Mouse (Mus musculus) midbrain, embryonic 12.5 days (tissue): ENCODE measurements around the gene Tirap. TPM values are rescaled to one million over a fixed set of nuclear protein-coding genes. Genes with fewer than 3 reads are reported as not detected.

ENCODE experiments used
- ATAC-seq: fragments of 200-750 bp; cut with Nextera tagmentation; 2 replicates; pipeline ENCODE4 v1.8.0; 2017; ENCODE audit warnings: low read depth, moderate TSS enrichment, moderate library complexity; ENCODE audit not compliant: low FRiP score
- H3K27ac ChIP-seq: fragments of 300-500 bp; sonication (generic); replicated peaks from 2 replicates; pipeline ENCODE4 v1.5.1; 2016; ENCODE audit warnings: mild to moderate bottlenecking
- H3K27me3 ChIP-seq: fragments of 300-500 bp; sonication (generic); 2 replicates; pipeline ENCODE4 v1.6.1; 2016; ENCODE audit warnings: mild to moderate bottlenecking
- H3K36me3 ChIP-seq: fragments of 300-500 bp; sonication (generic); 2 replicates; pipeline ENCODE4 v1.6.1; 2016
- H3K4me1 ChIP-seq: fragments of 300-500 bp; sonication (generic); 2 replicates; pipeline ENCODE4 v1.6.1; 2016
- H3K4me2 ChIP-seq: fragments of 300-500 bp; sonication (generic); replicated peaks from 2 replicates; pipeline ENCODE4 v1.6.1; 2016; ENCODE audit warnings: mild to moderate bottlenecking, moderate library complexity
- H3K4me3 ChIP-seq: fragments of 300-500 bp; sonication (generic); 2 replicates; pipeline ENCODE4 v1.5.1; 2016; ENCODE audit warnings: mild to moderate bottlenecking
- H3K9ac ChIP-seq: fragments of 300-500 bp; sonication (generic); replicated peaks from 2 replicates; pipeline ENCODE4 v1.6.1; 2016; ENCODE audit warnings: mild to moderate bottlenecking, moderate library complexity
- H3K9me3 ChIP-seq: fragments of 300-500 bp; sonication (generic); 2 replicates; pipeline ENCODE4 v1.6.1; 2016; ENCODE audit warnings: mild to moderate bottlenecking
- WGBS: fragments of 180-500 bp; shearing (Covaris S2); methylation state at CpG from one replicate; pipeline ENCODE4 v1.1.7; 2016; 5-methylcytosine and 5-hydroxymethylcytosine counted together
- polyA plus RNA-seq: library from polyadenylated mRNA; unstranded; fragments of >200 nt; fragmentation: Nextera tagmentation; extraction: Ambion mirVana; gene quantifications from 2 replicates; pipeline ENCODE4 v1.2.1, GENCODE M21; 2016

Gene Tirap
- polyA plus RNA-seq, 1 experiment from 2014 or later, result 12.4 TPM

DNA sequence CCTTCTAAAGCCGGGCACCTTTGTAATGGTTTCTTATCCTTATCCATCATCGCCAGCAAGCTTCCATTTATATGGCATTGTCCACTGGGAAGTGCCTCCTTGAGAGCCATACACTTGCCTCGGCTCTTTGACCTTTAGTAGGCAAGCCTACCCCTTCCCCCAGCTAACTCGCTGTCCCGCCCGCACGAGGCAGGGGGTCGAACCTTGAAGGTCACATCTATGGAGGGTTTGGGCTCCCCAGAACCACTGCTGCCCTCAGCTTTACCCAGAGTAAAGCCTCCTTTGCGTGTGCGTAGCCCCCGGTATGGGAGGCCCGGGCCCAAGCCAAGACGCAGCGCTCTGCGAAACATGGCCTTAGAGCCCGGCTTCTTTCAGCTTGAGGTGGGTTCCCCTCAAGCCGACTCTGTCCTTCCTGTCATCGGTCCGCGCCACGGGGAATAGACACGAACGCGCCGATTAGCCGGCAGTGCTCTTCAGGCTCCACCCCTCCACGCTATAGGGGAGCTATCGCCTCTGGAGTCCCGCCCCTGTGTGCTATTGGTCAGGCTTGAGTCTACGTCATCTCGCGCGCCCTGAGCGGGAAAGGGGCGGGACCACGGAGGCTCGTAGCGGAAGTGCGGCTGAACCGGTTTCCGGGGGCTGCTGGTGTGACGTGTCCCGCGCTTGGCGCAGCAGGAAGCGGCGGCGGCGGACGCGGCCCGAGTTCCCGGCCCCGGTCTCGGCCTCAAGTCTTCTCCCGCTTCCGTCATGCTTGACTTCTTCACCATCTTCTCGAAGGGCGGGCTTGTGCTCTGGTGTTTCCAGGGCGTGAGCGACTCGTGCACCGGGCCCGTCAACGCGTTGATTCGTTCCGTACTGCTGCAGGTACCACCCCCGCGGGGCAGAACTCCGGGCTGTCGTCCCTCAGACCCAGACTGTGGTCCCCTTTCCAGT lies 10.7 kb upstream of the Tirap start, which contains the start of gene Foxred1:
Gene Foxred1, minus strand, starts transcription at position 514 of the 933 bp plus-strand sequence.
- Histone ChIP-seq H3K4me3 (peak within 1 kb of the TSS; percentile 87), H3K9ac (peak within 1 kb of the TSS; percentile 85), H3K4me2 (peak within 1 kb of the TSS; percentile 91), H3K4me1 (peaks cover 16% of the 10 kb centered on the region), H3K27ac (peak within 1 kb of the TSS; percentile 89), H3K9me3 (no peaks in the 10 kb centered on the region), H3K36me3 (peaks cover 58% of the 10 kb centered on the region), H3K27me3 (no peaks in the 10 kb centered on the region)
- WGBS, result under 1% methylated on average over 72 of the region's 72 CpGs
- ATAC-seq, result peak; percentile 100

DNA sequence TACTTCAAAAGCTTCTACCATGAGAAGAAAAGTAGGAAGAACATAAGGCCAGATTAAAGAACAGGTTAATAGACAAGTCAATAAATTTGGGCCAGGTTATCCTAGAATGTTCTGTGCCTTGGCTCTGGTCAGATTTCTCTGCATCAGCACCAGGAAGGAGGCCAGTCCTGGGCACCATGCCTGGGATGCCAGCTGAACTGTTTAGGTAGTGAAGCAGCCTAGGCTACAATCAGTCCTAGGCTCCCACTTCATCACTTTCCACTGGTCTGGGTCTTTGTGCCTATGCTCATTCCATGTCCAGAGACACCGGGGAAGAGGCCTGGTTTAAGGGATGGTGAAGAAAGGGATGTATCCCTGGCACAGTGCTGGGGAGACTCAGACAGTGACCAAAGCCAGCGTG lies 4.3 kb upstream of the Tirap start:
- no peak overlapping the region for H3K27ac ChIP-seq
- ATAC-seq, result no peak
- H3K9ac ChIP-seq, result no peak overlapping the region
- H3K27me3 ChIP-seq, result no peaks in the 10 kb centered on the region
- peaks cover 9% of the 10 kb centered on the region; the same call in 1 of the 2 replicates for H3K4me1 ChIP-seq
- 97% methylated on average over 2 of the region's 2 CpGs for WGBS
- no peak overlapping the region for H3K4me3 ChIP-seq
- no peaks in the 10 kb centered on the region for H3K9me3 ChIP-seq
- no peak overlapping the region for H3K4me2 ChIP-seq
- H3K36me3 ChIP-seq, result peaks cover 41% of the 10 kb centered on the region

DNA sequence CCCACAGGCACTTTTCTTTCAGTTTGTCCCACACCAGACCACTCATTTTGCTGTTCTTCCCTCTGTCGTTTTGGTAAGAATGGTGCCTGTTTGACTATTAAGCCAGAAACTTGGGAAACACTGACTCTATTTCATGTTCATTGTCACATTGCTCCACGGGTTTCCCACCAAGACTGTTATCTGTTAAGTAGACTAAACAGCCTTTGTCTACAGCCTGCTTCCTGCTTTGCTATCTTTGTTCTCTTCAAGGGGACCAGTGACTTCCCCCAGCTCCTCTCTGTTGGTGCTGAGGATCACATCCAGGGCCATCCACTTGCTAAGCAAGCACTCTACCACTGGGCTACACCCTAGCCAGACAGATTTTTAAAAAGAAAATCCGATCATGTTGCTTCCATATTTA lies 3.4 kb upstream of the Tirap start:
- no peak overlapping the region for H3K27ac ChIP-seq
- H3K9ac ChIP-seq, result no peak overlapping the region
- H3K27me3 ChIP-seq, result no peaks in the 10 kb centered on the region
- H3K36me3 ChIP-seq, result peaks cover 41% of the 10 kb centered on the region
- 78% methylated on average over 3 of the region's 3 CpGs for WGBS
- peaks cover 17% of the 10 kb centered on the region for H3K4me1 ChIP-seq
- no peak for ATAC-seq
- no peak overlapping the region for H3K4me3 ChIP-seq
- H3K4me2 ChIP-seq, result no peak overlapping the region
- H3K9me3 ChIP-seq, result no peaks in the 10 kb centered on the region

DNA sequence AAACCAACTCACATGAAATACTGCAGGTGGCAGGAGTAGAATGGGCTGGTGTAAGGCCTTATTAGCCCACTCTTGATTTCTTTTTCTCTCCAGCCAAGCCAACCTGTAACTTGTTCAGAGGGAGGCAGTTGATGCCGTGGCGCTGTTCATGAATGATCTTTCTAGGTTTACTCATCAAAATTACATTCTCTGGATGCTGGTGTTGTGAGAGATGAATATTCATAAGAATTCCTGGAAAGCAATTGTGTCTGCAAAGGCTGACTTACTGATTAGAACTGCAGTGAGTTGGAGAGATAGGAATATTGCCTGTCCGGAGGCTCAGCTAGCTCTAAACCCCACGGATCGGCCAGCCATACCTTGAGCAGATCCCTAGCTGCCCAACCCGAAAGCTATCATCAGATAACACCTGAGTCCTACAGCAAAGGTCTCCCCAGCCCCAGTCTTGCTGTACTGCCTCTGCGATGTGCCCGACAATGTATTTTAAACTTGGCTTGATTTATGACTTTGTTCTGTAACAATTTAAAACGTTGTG lies 504 bp upstream of the Tirap start:
- no peak for ATAC-seq
- H3K4me3 ChIP-seq, result peak overlapping the region; percentile 71

DNA sequence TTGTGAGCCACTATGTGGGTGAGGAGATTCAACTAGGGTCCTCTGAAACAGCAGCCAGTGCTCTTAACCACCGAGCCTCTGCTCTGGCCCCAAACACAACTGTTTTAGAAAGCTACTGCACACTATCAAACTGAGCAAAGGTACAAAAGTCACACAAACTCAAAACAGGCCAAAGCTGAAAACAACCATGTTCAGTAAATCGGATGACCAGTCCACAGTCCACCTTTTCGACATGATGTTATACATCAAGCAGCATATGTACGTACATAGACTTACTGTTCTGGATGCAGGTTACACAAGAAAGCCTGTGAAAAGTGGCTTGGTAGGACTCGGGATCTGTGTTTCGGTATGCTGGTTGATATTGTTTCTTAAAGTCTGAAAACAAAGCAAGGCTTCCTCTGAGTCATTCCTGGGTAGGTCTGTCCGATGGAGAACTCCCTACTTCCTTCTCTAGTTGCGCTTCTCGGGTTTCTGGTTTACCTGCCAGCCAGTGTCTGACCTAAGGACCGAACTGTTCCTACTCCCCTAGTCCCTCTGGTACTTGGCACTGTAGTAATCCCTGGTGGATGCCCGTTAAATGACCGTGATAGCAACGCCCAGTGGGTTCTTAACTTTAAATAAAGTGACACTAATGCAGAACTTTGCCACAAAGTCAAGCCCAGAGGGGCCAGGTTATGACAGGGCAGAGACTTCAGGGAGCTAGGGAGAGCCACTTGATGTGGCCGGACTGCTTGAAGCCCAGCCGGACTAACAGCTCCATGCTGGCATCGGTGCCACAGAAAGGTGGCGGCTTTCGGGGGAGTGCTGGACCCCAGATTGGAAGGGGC lies 933 bp downstream of the Tirap start:
- peak; percentile 81 for ATAC-seq
- H3K4me2 ChIP-seq, result peak overlapping the region; percentile 77
- WGBS, result 27% methylated on average over 18 of the region's 18 CpGs
- no peaks in the 10 kb centered on the region for H3K9me3 ChIP-seq
- H3K4me1 ChIP-seq, result peaks cover 17% of the 10 kb centered on the region
- 0 out of 2 replicates have a peak overlapping the region, but pooled peaks have one; percentile 52 for H3K27ac ChIP-seq
- peak overlapping the region; percentile 71 for H3K4me3 ChIP-seq
- H3K9ac ChIP-seq, result peak overlapping the region; percentile 72
- no peaks in the 10 kb centered on the region for H3K27me3 ChIP-seq
- H3K36me3 ChIP-seq, result no peaks in the 10 kb centered on the region

More for the DNA sequence above, 504 bp upstream of the Tirap start:
- Histone ChIP-seq H3K4me2 (peak overlapping the region; percentile 77), H3K9ac (peak overlapping the region; percentile 72; the same call in 1 of the 2 replicates), H3K27me3 (no peaks in the 10 kb centered on the region), H3K4me1 (peaks cover 17% of the 10 kb centered on the region), H3K9me3 (no peaks in the 10 kb centered on the region), H3K27ac (no peak overlapping the region), H3K36me3 (peaks cover 13% of the 10 kb centered on the region)
- WGBS, result 66% methylated on average over 9 of the region's 9 CpGs

DNA sequence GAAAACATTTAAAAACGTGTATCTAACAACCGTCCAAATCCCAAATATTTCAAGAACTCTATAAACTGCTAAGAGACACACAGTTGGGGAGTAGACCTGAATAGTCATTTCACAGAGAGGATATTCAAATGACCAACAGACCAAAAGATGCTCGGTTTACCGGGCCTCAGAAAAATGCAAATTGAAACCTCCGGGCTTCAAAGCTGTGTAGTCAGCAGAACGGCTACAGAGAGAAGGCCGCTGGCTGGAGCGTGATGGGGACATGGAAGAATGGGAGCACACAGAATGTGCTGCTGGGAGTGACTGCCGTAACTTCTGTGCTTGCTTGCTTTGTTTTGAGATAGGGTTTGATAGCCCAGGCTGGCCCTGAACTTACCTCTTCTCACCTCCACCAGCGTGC lies 1.7 kb downstream of the Tirap start:
- no peak overlapping the region for H3K4me3 ChIP-seq
- H3K27me3 ChIP-seq, result no peaks in the 10 kb centered on the region
- no peak overlapping the region for H3K4me2 ChIP-seq
- H3K9ac ChIP-seq, result no peak overlapping the region
- H3K36me3 ChIP-seq, result no peaks in the 10 kb centered on the region
- ATAC-seq, result no peak
- no peaks in the 10 kb centered on the region for H3K9me3 ChIP-seq
- no peak overlapping the region for H3K27ac ChIP-seq
- H3K4me1 ChIP-seq, result peaks cover 17% of the 10 kb centered on the region
- 79% methylated on average over 10 of the region's 10 CpGs for WGBS

DNA sequence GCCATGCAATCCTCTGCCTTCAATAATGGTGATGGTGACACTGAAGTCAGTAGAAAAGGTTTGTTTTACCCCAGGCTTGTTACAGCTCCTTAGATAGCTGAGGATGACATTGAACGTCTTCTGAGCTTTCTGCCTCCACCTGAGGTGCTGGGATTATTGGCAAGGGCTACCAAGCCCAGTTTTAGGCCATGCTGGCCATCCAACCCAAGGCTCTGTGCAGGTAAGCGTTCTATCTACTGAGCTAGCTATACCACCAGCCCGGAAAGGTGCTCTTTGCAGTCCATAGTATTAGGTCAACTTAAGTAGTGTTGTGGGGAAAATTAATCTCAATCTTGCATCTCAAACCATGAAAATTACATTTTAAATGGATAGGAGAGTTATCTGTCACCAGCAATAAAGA lies 2.5 kb downstream of the Tirap start:
- Histone ChIP-seq H3K9ac (no peak overlapping the region), H3K9me3 (no peaks in the 10 kb centered on the region), H3K27ac (no peak overlapping the region), H3K4me1 (peaks cover 17% of the 10 kb centered on the region), H3K4me2 (no peak overlapping the region), H3K4me3 (no peak overlapping the region), H3K36me3 (no peaks in the 10 kb centered on the region), H3K27me3 (no peaks in the 10 kb centered on the region)
- 90% methylated on average over 3 of the region's 3 CpGs for WGBS
- no peak for ATAC-seq

DNA sequence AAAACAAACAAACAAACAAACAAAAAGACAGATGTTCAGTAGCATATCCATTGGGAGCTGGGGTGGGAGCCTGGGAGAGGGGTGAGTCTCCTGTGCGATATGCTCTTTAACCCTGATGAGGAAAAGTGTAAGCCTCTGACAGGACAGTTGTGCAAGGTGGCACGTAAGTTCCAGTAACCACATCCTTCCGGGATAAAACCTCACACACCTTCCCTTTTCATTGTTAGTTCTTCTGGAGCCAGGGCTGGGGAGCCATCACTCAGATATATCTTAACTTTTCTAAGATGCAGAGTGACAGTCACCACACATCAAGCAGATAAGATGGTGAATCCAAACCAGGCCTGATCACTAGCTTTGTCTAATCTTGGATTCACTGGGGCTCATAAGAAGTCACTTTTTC lies 6.0 kb downstream of the Tirap start:
- no peak for ATAC-seq
- Histone ChIP-seq H3K9ac (no peak overlapping the region), H3K4me2 (no peak overlapping the region), H3K4me1 (peaks cover 4% of the 10 kb centered on the region; the same call in 1 of the 2 replicates), H3K9me3 (no peaks in the 10 kb centered on the region), H3K27me3 (no peaks in the 10 kb centered on the region), H3K4me3 (no peak overlapping the region), H3K27ac (no peak overlapping the region), H3K36me3 (peaks cover 5% of the 10 kb centered on the region; the same call in 1 of the 2 replicates)
- WGBS, result 96% methylated on average over 3 of the region's 3 CpGs

DNA sequence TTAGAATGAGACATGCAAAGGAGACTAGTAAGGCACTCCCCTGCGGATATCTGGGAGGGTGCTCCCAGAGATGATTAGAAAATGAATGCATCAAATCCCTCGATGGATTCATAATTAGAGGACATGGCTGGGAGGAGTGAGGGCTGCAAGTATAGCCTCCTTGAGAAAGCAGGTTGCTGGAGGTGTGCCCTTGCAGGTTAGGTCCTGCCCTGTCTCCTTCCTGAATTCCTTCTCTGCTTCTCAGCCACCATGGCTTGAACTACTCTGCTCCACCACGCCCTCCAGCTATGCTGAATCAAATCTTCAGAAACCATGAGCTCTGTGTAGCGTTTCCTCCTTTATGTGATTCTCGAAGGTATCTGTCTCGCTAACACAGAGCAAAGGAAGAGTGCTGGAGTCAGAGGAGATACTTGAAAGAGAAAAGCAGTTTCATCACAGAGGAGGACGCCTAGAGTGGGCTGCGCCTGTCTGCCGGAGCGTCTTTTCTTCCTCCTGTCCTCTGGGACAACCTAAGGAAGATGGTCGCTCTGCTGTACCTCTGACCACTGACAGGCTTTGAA lies 7.0 kb downstream of the Tirap start:
- Histone ChIP-seq H3K4me2 (no peak overlapping the region), H3K4me1 (no peaks in the 10 kb centered on the region), H3K27me3 (no peaks in the 10 kb centered on the region), H3K9me3 (no peaks in the 10 kb centered on the region), H3K9ac (no peak overlapping the region), H3K27ac (no peak overlapping the region), H3K36me3 (peaks cover 15% of the 10 kb centered on the region), H3K4me3 (no peak overlapping the region)
- WGBS, result 81% methylated on average over 11 of the region's 11 CpGs
- no peak for ATAC-seq

DNA sequence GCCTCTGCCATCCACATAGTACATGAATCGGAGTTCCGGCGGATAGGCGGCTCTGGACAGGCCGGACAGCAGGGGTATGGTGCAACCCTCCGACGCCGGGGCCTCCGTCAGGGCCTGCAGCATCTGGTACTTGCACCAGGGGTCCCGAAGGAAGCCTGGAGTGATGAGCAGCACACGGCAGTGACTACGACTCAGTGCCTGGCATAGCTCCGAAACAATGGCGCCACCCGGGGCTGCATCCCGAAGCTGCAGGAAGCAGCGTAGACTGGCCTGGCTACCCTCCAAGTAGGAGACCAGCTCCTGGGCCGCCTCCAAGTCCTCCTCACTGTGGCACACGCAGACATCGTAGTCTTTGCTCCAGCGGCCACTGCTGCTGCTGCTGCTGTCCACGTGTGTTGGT lies 11.4 kb downstream of the Tirap start:
- 78% methylated on average over 22 of the region's 22 CpGs for WGBS
- no peak overlapping the region for H3K4me2 ChIP-seq
- H3K36me3 ChIP-seq, result peaks cover 28% of the 10 kb centered on the region
- ATAC-seq, result no peak
- H3K4me1 ChIP-seq, result no peaks in the 10 kb centered on the region
- no peak overlapping the region for H3K9ac ChIP-seq
- H3K9me3 ChIP-seq, result no peaks in the 10 kb centered on the region
- no peaks in the 10 kb centered on the region for H3K27me3 ChIP-seq
- H3K27ac ChIP-seq, result no peak overlapping the region
- H3K4me3 ChIP-seq, result no peak overlapping the region

DNA sequence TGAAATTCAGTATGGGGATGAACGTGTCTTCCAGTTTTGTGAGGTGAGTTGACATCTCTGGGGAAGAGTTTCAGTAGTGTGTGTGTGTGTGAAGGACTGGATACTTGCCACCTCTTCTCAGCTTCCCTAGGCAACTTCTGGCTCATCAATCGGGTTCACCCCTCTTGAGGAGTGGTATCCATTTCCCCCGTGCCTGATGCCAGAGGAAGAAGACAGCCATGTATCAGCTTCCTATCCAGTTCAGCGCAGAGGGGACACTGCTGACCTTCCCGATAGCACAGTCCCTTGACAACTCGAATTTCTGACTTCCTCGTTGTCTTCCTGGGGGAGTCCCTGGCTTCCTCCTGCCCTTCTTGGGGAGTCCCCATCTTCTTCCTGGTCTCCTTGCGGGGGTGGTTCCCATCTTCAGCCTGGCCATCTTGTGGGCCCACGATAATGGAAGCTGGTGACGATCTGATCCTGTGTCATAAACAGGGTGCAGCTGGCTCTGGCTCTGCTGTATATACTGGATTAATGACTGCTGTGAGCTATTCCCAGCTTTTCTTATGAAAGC lies 12.7 kb downstream of the Tirap start:
- Histone ChIP-seq H3K4me2 (no peak overlapping the region), H3K4me1 (no peaks in the 10 kb centered on the region), H3K4me3 (no peak overlapping the region), H3K9me3 (no peaks in the 10 kb centered on the region), H3K27ac (no peak overlapping the region), H3K36me3 (peaks cover 28% of the 10 kb centered on the region), H3K27me3 (no peaks in the 10 kb centered on the region), H3K9ac (no peak overlapping the region)
- no peak for ATAC-seq
- 89% methylated on average over 10 of the region's 10 CpGs for WGBS
